Mouse (Mus musculus) liver, adult 2 months (tissue): ENCODE data around the gene Fntb.

Experiments used
- CTCF ChIP-seq: fragments of 200-500 bp; IDR thresholded peaks from 2 replicates; pipeline ENCODE4 v1.5.1; 2011; ENCODE audit warnings: low read depth, low read length, control low read depth
- POLR2A ChIP-seq: fragments of 200-500 bp; IDR thresholded peaks from 2 replicates; pipeline ENCODE4 v1.6.1; 2011; ENCODE audit warnings: low read length, control low read depth; ENCODE audit not compliant: insufficient read depth; ENCODE audit errors: extremely low read depth

DNA sequence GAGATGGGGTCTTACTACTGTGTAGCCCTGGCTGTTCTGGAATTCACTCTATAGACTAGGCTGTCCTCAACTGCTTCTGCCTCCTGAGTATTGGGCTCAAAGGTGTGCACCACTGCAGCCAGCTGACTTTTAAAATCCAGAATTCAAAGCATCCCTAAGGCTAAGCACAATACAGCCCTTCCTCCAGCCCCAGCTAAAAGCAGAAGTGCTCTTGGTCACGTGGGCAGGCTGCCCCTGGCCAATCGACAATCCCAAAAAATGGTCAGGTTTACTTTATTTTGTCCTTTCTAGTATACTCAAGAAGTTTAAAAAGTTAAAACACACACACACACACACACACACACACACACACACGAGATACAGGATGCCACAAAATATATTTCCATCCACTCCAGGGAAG is 177.7 kb downstream of the Fntb start:
- TF ChIP-seq POLR2A = no peak
- no peak for TF ChIP-seq CTCF
